Mouse (Mus musculus) heart, postnatal 0 days (tissue): ENCODE data around the gene Dlgap4.

Experiments used
- CTCF ChIP-seq: IDR thresholded peaks from 2 replicates; pipeline ENCODE4 v1.5.1; 2016; ENCODE audit warnings: antibody characterized with exemption, control low read depth, low read depth
- EP300 ChIP-seq: IDR thresholded peaks from 2 replicates; pipeline ENCODE4 v1.6.1; 2016; ENCODE audit warnings: antibody characterized with exemption, low read depth

- TF ChIP-seq EP300 (no peak), CTCF (no peak)
Measured at GRCm38 (mm10) chr2:156663162-156663561, 49.7 kb downstream of the Dlgap4 start.
